Mouse (Mus musculus) C2C12 (cell line): ENCODE results near the gene Hsd3b7.
"Not testable (repeated sequence)": the region's sequence is repeated elsewhere in the genome, so short reads cannot be mapped to it uniquely, and the experiment has no call there.

Experiments
- CTCF ChIP-seq: IDR thresholded peaks from one replicate; pipeline ENCODE4 v1.5.1; 2011; ENCODE audit not compliant: control insufficient read depth, insufficient read depth, insufficient read length
- MAX ChIP-seq: IDR thresholded peaks from one replicate; pipeline ENCODE4 v1.6.1; 2011; ENCODE audit warnings: mild to moderate bottlenecking, control low read depth

DNA sequence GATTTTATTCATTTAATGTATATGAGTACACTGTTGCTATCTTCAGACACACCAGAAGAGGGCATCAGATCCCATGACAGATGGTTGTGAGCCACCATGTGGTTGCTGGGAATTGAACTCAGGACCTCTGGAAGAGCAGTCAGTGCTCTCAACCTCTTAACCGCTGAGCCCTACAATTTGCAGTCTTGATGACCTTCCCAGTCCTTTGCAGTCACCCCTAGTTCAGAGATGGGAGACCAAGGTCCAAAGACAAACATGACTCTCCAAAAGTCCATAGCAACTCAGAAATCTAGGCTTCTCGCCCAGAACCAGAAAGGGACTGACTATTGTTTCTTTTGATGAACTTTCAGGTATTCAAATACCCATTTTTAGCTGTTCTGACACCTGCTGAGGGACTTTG lies 39.6 kb downstream of the Hsd3b7 start:
- TF ChIP-seq CTCF, MAX: not testable (repeated sequence)
